Mouse (Mus musculus) left cerebral cortex, adult 11 months (tissue): ENCODE measurements around the gene Pih1h3b.

Experiments
- DNase-seq: peaks from one replicate; pipeline ENCODE4 v3.0.0; 2022; ENCODE audit warnings: low spot score

The Pih1h3b gene

GRCm38 (mm10) chrX:140062135-140062975 is at the start of gene Pih1h3b, which contains the start of gene Nup62cl:
Pih1h3b (plus strand) TSS chrX:140062879.
Nup62cl (minus strand) TSS chrX:140062712.
- no peak for DNase-seq

GRCm38 (mm10) chrX:140060886-140061874 is 1.5 kb upstream of the Pih1h3b start:
- DNase-seq = no peak

GRCm38 (mm10) chrX:140082535-140082934 is 19.9 kb downstream of the Pih1h3b start:
- no peak for DNase-seq

GRCm38 (mm10) chrX:140094066-140094465 is 31.4 kb downstream of the Pih1h3b start:
- no peak for DNase-seq
